Mouse (Mus musculus): Measurements from ENCODE around the gene Tssc4. TPM values are rescaled to one million over a fixed set of nuclear protein-coding genes. Genes with fewer than 3 reads are reported as not detected.

Tssc4 gene
- total and polyA plus RNA-seq, 2 experiments from 2014 or later = 86.5 to 91.8 TPM

GRCm38 (mm10) chr7:143027196-143027595, 41.9 kb upstream of the Tssc4 start:
- H3K27me3 ChIP-seq (ENCODE audit: insufficient read depth, low read length) = no peaks in the 10 kb centered on the region
- ATAC-seq = no peak
- no peak overlapping the region for H3K9ac ChIP-seq

DNA sequence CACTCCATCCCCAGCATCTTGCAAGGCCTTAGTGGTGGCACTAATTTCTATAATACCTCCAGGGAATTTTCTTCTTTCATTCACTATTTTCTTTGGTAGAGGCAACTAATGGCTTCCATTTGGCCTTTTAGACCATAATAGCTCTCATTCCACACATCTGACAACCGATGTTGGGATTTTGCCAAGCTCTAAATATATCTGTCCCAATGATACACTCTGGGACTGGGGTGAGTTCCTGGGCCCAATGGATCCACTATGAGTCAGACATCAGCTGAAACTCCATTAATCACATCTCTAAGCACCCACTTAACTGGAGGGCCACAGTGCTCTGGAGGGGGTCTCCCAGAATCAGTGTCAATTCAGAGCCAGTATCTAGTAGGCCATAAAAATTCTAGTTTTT, 37.2 kb upstream of the Tssc4 start:
- 81% methylated on average over 1 of the region's 1 CpGs for WGBS
- Histone ChIP-seq H3K36me3 (ENCODE audit: insufficient read depth) (peaks cover 44% of the 10 kb centered on the region), H3K4me3 (ENCODE audit: low read depth, low read length) (no peak overlapping the region), H3K4me1 (ENCODE audit: insufficient read depth) (no peaks in the 10 kb centered on the region), H3K9me3 (ENCODE audit: low read length) (no peaks in the 10 kb centered on the region), H3K27ac (ENCODE audit: low read depth, low read length) (no peak overlapping the region), H3K4me2 (ENCODE audit: low read depth) (no peak overlapping the region), H3K27me3 (ENCODE audit: insufficient read depth, low read length) (no peaks in the 10 kb centered on the region), H3K9ac (no peak overlapping the region)
- no peak for TF ChIP-seq CTCF (IDR thresholded peaks at IDR 0.05; ENCODE audit: low read depth)
- ATAC-seq (no peak), DNase-seq (no peak)

More at GRCm38 (mm10) chr7:143027196-143027595, 41.9 kb upstream of the Tssc4 start:
- TF ChIP-seq CTCF (IDR thresholded peaks at IDR 0.05; ENCODE audit: low read depth) = no peak
- WGBS = 82% methylated on average over 4 of the region's 4 CpGs
- Histone ChIP-seq H3K4me2 (ENCODE audit: low read depth) (no peak overlapping the region), H3K27ac (ENCODE audit: low read depth, low read length) (no peak overlapping the region), H3K4me1 (ENCODE audit: insufficient read depth) (no peaks in the 10 kb centered on the region), H3K36me3 (ENCODE audit: insufficient read depth) (peaks cover 24% of the 10 kb centered on the region), H3K4me3 (ENCODE audit: low read depth, low read length) (no peak overlapping the region), H3K9me3 (ENCODE audit: low read length) (no peaks in the 10 kb centered on the region)
- no peak for DNase-seq

- Histone ChIP-seq H3K4me3 (ENCODE audit: low read depth, low read length) (no peak overlapping the region), H3K27me3 (ENCODE audit: insufficient read depth, low read length) (no peaks in the 10 kb centered on the region), H3K4me1 (ENCODE audit: insufficient read depth) (no peaks in the 10 kb centered on the region), H3K4me2 (ENCODE audit: low read depth) (no peak overlapping the region), H3K9ac (no peak overlapping the region), H3K27ac (ENCODE audit: low read depth, low read length) (no peak overlapping the region), H3K36me3 (ENCODE audit: insufficient read depth) (peaks cover 44% of the 10 kb centered on the region), H3K9me3 (ENCODE audit: low read length) (no peaks in the 10 kb centered on the region)
- DNase-seq = no peak
- WGBS = 71% methylated on average over 4 of the region's 4 CpGs
- ATAC-seq = no peak
- no peak for TF ChIP-seq CTCF (IDR thresholded peaks at IDR 0.05; ENCODE audit: low read depth)
Measured at GRCm38 (mm10) chr7:143033581-143033980, 35.5 kb upstream of the Tssc4 start.

DNA sequence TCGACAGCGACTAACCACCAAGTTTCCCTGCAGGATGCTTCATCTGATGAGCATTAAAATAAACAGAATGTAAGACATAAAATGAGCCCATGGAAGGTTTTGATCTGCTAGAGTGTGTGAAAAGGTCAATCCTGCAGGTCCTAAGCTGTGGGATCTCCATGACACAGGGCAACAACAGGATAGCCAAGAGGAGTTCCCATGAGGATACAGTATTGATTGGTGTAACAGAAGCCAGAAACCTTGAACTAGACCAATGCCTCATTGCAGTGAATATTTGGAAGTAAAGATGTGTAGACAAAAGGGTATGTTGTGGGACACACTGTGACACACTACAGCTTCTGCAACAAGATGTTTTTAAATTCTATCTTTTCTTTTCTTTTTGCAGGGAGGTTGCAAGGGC, 34.9 kb upstream of the Tssc4 start:
- no peaks in the 10 kb centered on the region for H3K9me3 ChIP-seq (ENCODE audit: low read length)
- H3K4me2 ChIP-seq (ENCODE audit: low read depth) = no peak overlapping the region
- 92% methylated on average over 2 of the region's 2 CpGs for WGBS
- H3K9ac ChIP-seq = no peak overlapping the region
- H3K4me1 ChIP-seq (ENCODE audit: insufficient read depth) = no peaks in the 10 kb centered on the region
- H3K27me3 ChIP-seq (ENCODE audit: insufficient read depth, low read length) = no peaks in the 10 kb centered on the region
- ATAC-seq (no peak), DNase-seq (no peak)
- no peak overlapping the region for H3K4me3 ChIP-seq (ENCODE audit: low read depth, low read length)
- no peak overlapping the region for H3K27ac ChIP-seq (ENCODE audit: low read depth, low read length)
- TF ChIP-seq CTCF (IDR thresholded peaks at IDR 0.05; ENCODE audit: low read depth) = no peak
- peaks cover 44% of the 10 kb centered on the region for H3K36me3 ChIP-seq (ENCODE audit: insufficient read depth)

DNA sequence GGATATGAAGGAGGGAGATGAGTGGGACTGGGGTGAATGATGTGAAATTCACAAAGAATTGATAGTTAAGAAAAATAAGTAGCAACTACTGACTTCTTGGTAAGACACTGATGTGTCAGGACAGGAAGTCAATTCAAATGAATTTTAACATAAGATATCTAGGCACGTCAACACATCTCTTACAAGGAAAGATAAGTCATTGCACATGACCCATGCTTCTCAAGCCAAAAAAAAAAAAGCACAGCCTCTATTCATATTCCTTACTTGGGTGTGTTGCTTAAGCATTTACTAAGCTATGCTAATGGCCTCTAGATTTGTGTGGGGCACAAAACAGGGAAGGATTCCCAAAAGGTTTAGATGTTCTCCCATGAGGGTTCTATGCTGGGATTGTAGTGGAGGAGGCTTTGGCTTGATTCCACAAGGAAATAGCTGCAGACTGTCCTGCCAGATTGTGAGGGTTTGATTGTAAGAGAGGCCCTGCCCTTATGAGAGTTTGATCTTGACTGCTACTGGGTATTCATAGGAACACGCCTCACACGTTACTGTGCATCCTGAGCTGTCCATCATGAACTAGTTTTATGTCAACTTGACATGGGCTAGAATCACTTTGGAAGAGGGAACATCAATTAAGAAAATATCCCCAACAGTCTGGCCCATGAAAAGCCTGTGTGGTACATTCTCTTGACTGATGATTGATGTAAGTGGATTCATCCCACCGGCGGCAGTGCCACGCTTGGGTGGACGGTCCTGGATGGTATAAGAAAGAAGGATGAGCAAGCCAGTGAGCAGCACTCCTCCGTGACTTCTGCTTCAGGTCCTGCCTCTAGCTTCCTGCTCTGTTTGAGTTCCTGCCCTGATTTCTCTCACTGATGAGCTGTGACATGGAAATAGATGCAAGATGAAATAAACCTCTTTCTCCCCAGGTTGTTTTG, 34.3 kb upstream of the Tssc4 start:
- Histone ChIP-seq H3K27me3 (ENCODE audit: insufficient read depth, low read length) (no peaks in the 10 kb centered on the region), H3K27ac (ENCODE audit: low read depth, low read length) (no peak overlapping the region), H3K36me3 (ENCODE audit: insufficient read depth) (peaks cover 42% of the 10 kb centered on the region), H3K4me1 (ENCODE audit: insufficient read depth) (no peaks in the 10 kb centered on the region), H3K9ac (no peak overlapping the region), H3K4me2 (ENCODE audit: low read depth) (no peak overlapping the region), H3K4me3 (ENCODE audit: low read depth, low read length) (no peak overlapping the region), H3K9me3 (ENCODE audit: low read length) (no peaks in the 10 kb centered on the region)
- WGBS = 93% methylated on average over 8 of the region's 8 CpGs
- no peak for TF ChIP-seq CTCF (IDR thresholded peaks at IDR 0.05; ENCODE audit: low read depth)
- no peak for DNase-seq
- ATAC-seq = no peak

DNA sequence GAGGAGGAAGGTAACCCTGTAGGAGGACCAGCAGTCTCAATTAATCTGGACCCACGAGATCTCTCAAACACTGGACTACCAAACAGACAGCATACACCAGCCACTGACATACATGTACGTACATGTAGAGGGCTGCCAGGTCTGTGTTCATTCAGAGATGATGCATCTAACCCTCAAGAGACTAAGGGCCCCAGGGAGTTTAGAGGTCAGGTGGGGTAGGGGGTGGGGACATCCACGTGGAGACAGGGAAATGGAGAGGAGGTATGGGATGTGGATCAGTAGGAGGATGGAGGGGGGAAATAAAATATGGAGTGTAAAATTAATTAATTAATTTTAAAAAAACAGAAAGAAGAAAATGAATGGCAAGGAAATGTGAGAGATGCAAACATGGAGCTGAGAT, 32.3 kb upstream of the Tssc4 start:
- H3K36me3 ChIP-seq (ENCODE audit: insufficient read depth) = peaks cover 30% of the 10 kb centered on the region
- no peak for DNase-seq
- H3K27ac ChIP-seq (ENCODE audit: low read depth, low read length) = no peak overlapping the region
- H3K27me3 ChIP-seq (ENCODE audit: insufficient read depth, low read length) = no peaks in the 10 kb centered on the region
- no peak overlapping the region for H3K9ac ChIP-seq
- no peak for TF ChIP-seq CTCF (IDR thresholded peaks at IDR 0.05; ENCODE audit: low read depth)
- WGBS = 87% methylated on average over 3 of the region's 3 CpGs
- no peaks in the 10 kb centered on the region for H3K9me3 ChIP-seq (ENCODE audit: low read length)
- H3K4me3 ChIP-seq (ENCODE audit: low read depth, low read length) = no peak overlapping the region
- no peaks in the 10 kb centered on the region for H3K4me1 ChIP-seq (ENCODE audit: insufficient read depth)
- no peak for ATAC-seq
- H3K4me2 ChIP-seq (ENCODE audit: low read depth) = no peak overlapping the region

DNA sequence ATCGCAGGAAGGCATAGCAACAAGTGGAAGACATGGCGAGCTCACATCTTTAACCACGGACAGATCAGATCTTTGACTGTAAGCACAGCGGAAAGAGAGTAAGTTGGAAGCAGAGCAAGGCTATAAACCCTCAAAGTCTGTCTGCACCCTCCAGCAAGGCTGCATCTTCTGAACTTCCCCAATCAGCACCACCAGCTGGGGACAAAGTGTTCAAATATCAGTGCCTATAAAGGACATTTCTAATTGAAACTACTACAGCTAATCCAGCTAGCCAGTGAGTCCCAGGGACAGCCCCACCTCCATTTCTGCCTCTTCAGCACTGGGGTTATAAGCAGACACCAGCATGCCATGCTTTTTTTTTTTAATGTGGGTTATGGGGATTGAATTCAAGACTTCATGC, 31.7 kb upstream of the Tssc4 start:
- WGBS = 96% methylated on average over 4 of the region's 4 CpGs
- no peak overlapping the region for H3K9ac ChIP-seq

More for the DNA sequence above, 31.7 kb upstream of the Tssc4 start:
- no peaks in the 10 kb centered on the region for H3K4me1 ChIP-seq (ENCODE audit: insufficient read depth)
- no peaks in the 10 kb centered on the region for H3K9me3 ChIP-seq (ENCODE audit: low read length)
- H3K36me3 ChIP-seq (ENCODE audit: insufficient read depth) = peaks cover 29% of the 10 kb centered on the region; the same call in 1 of the 2 replicates
- ATAC-seq = no peak
- H3K27ac ChIP-seq (ENCODE audit: low read depth, low read length) = no peak overlapping the region
- no peak for DNase-seq
- H3K4me2 ChIP-seq (ENCODE audit: low read depth) = no peak overlapping the region
- no peak for TF ChIP-seq CTCF (IDR thresholded peaks at IDR 0.05; ENCODE audit: low read depth)
- H3K27me3 ChIP-seq (ENCODE audit: insufficient read depth, low read length) = no peaks in the 10 kb centered on the region
- H3K4me3 ChIP-seq (ENCODE audit: low read depth, low read length) = no peak overlapping the region

All from forebrain, postnatal 0 days (tissue).